Mouse (Mus musculus): Measurements from ENCODE around the gene Ccdc124. TPM values are rescaled to one million over a fixed set of nuclear protein-coding genes. Genes with fewer than 3 reads are reported as not detected.
A peak's percentile ranks its signal among the peaks of the same experiment; 100 is the strongest.
"Not testable (repeated sequence)": the region's sequence is repeated elsewhere in the genome, so short reads cannot be mapped to it uniquely, and the experiment has no call there.

Gene Ccdc124
- total and polyA plus RNA-seq, 3 experiments: 47.6 to 87.1 TPM; not detected in 1

DNA sequence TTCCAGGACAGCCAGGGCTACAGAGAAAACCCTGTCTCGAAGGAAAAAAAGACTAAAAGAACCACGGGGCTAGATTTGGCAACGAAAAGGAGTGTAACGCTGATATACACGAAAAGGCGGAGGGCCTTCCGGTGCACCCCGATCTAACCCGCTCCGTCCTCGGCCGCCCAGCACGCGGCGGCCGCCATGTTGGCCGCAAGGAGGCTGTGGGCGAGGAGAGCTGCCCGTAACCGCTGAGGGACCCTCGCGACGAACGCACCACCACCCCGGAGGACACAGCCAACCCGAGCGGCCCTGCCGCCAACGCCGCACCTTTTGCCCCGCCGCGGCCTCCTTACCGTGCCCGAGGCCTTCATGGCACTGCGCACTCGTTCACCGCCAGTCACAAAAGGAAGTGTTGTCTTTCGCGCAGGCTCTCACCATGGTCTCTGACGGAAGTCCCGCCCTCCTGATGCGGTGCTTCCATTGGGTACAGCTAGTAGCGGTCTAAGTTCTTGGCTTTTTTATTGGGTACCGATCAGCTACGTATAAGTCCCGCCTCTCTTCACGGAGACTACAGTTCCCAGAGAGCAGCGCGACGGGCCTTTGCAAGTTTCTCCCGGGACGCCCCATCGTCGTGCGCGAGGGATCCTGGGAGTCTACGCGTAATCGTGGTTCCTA, 23.4 kb upstream of the Ccdc124 start, which contains the start of gene Rpl18a (continued):
- peak; percentile 95 for TF ChIP-seq HCFC1 (IDR thresholded peaks at IDR 0.05; ENCODE audit: low read depth, low read length)

- DNase-seq (ENCODE audit: low read depth, low spot score): peak; percentile 55
- Histone ChIP-seq H3K4me1 (ENCODE audit: control insufficient read depth in 1 of 2, insufficient read depth in 2 of 2, low read length in 2 of 2) (peaks cover 4 to 11% of the 10 kb centered on the region in 2 experiments; a peak in 3 of 4 replicates), H3K27ac (ENCODE audit: control insufficient read depth, low read depth, low read length) (peak overlapping the region; percentile 91), H3K27me3 (ENCODE audit: control insufficient read depth in 1 of 2, insufficient read depth in 2 of 2, low read length in 2 of 2) (no peaks in the 10 kb centered on the region), H3K9ac (ENCODE audit: control insufficient read depth, low read depth, low read length, poor library complexity, severe bottlenecking) (peak overlapping the region; percentile 99), H3K79me2 (ENCODE audit: control insufficient read depth, insufficient read depth, low read length, poor library complexity) (peaks cover 19% of the 10 kb centered on the region), H3K9me3 (replicated peaks; ENCODE audit: insufficient read depth, low read length) (no peaks in the 10 kb centered on the region), H3K36me3 (ENCODE audit: control insufficient read depth in 1 of 2, insufficient read depth in 2 of 2, low read length in 2 of 2) (peaks cover 7 to 17% of the 10 kb centered on the region in 2 experiments; a peak in 3 of 4 replicates), H3K4me3 (ENCODE audit: control insufficient read depth in 1 of 2, insufficient read depth in 1 of 2, low read depth in 2 of 2, low read length in 2 of 2) (peak overlapping the region; percentile 79 to 97)
- peak; percentile 18; the same call in 1 of the 2 replicates for TF ChIP-seq POLR2AphosphoS2 (IDR thresholded peaks at IDR 0.05; ENCODE audit: low read length)
- TF ChIP-seq UBTF (IDR thresholded peaks at IDR 0.05; ENCODE audit: borderline replicate concordance, insufficient read depth, low read depth, low read length): no peak
- 0 out of 2 replicates have a peak, but pooled peaks have one; percentile 76 for TF ChIP-seq CHD1 (IDR thresholded peaks at IDR 0.05; ENCODE audit: low read depth, low read length)
These were observed 22.7 kb upstream of the Ccdc124 start for GRCm38 (mm10) chr8:70896316-70897020.

DNA sequence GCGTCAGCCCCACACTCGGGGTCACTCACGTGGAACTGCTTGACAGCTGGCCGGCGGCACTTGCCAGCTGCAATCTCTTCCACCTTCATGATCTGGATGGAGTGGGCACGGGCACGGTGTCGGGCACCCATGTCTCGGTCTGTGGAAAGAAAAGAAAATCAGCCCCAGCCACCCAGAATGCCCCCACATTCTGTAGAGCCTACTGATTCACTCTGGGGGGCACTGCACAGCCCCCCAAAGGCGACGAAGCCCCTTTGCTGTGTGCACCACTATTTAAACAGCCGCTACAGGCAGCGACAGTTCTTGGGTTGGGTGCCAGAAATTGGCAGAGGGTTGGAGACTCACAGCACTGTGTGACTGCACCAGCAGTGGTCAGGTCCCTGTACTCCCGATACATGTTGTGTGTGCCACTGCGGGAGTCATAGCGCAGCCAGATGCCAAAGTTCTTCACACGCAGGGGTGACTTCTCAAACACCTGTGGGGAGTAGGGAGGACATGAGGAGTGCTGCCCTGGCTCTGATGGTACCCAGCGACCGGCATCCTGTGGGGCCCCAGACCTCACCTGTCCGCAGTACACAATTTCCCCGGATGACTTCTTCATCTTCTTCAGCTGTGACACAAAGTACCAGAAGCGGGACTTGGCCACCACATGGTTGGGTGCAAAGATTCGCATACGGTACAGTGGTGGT, 22.0 kb upstream of the Ccdc124 start:
- Histone ChIP-seq H3K79me2 (ENCODE audit: control insufficient read depth, insufficient read depth, low read length, poor library complexity) (peaks cover 19% of the 10 kb centered on the region), H3K4me3 (ENCODE audit: control insufficient read depth in 1 of 2, insufficient read depth in 1 of 2, low read depth in 2 of 2, low read length in 2 of 2) (peak overlapping the region; percentile 79 to 97), H3K36me3 (ENCODE audit: control insufficient read depth in 1 of 2, insufficient read depth in 2 of 2, low read length in 2 of 2) (peaks cover 7 to 17% of the 10 kb centered on the region in 2 experiments; a peak in 3 of 4 replicates), H3K27ac (ENCODE audit: control insufficient read depth, low read depth, low read length) (peak overlapping the region; percentile 91), H3K9ac (ENCODE audit: control insufficient read depth, low read depth, low read length, poor library complexity, severe bottlenecking) (peak overlapping the region; percentile 99), H3K4me1 (ENCODE audit: control insufficient read depth in 1 of 2, insufficient read depth in 2 of 2, low read length in 2 of 2) (peaks cover 4 to 11% of the 10 kb centered on the region in 2 experiments; a peak in 3 of 4 replicates)
- not testable (repeated sequence) for DNase-seq (ENCODE audit: low read depth, low spot score); H3K27me3 ChIP-seq (ENCODE audit: control insufficient read depth in 1 of 2, insufficient read depth in 2 of 2, low read length in 2 of 2); H3K9me3 ChIP-seq (replicated peaks; ENCODE audit: insufficient read depth, low read length)
- peak in 1 of 2 experiments; percentile 37; a peak in 1 of 4 replicates for TF ChIP-seq POLR2A (IDR thresholded peaks at IDR 0.05; ENCODE audit: control insufficient read depth in 1 of 2, insufficient read depth in 1 of 2, low read depth in 1 of 2, low read length in 2 of 2, poor library complexity in 1 of 2)

GRCm38 (mm10) chr8:70894771-70895545, 21.2 kb upstream of the Ccdc124 start:
- H3K79me2 ChIP-seq (ENCODE audit: control insufficient read depth, insufficient read depth, low read length, poor library complexity): peaks cover 19% of the 10 kb centered on the region
- no peaks in the 10 kb centered on the region for H3K9me3 ChIP-seq (replicated peaks; ENCODE audit: insufficient read depth, low read length)
- peak overlapping the region; percentile 91 for H3K27ac ChIP-seq (ENCODE audit: control insufficient read depth, low read depth, low read length)
- peak overlapping the region; percentile 99 for H3K9ac ChIP-seq (ENCODE audit: control insufficient read depth, low read depth, low read length, poor library complexity, severe bottlenecking)
- H3K4me1 ChIP-seq (ENCODE audit: control insufficient read depth in 1 of 2, insufficient read depth in 2 of 2, low read length in 2 of 2): peaks cover 4 to 11% of the 10 kb centered on the region in 2 experiments; a peak in 3 of 4 replicates
- peak; percentile 39 for DNase-seq (ENCODE audit: low read depth, low spot score)
- no peaks in the 10 kb centered on the region for H3K27me3 ChIP-seq (ENCODE audit: control insufficient read depth in 1 of 2, insufficient read depth in 2 of 2, low read length in 2 of 2)
- H3K36me3 ChIP-seq (ENCODE audit: control insufficient read depth in 1 of 2, insufficient read depth in 2 of 2, low read length in 2 of 2): peaks cover 7 to 17% of the 10 kb centered on the region in 2 experiments; a peak in 3 of 4 replicates
- TF ChIP-seq MEF2A (IDR thresholded peaks at IDR 0.05; ENCODE audit: extremely low read depth, insufficient replicate concordance, low read depth, low read length, poor library complexity, severe bottlenecking) (no peak), TAL1 (IDR thresholded peaks at IDR 0.05; ENCODE audit: low read length) (no peak), POLR2A (IDR thresholded peaks at IDR 0.05; ENCODE audit: control insufficient read depth in 1 of 2, insufficient read depth in 1 of 2, low read depth in 1 of 2, low read length in 2 of 2, poor library complexity in 1 of 2) (0 out of 4 replicates have a peak, but pooled peaks of 1 of the 2 experiments have one; percentile 10), GATA1 (IDR thresholded peaks at IDR 0.05; ENCODE audit: low read depth, low read length) (no peak), USF1 (IDR thresholded peaks at IDR 0.05; ENCODE audit: low read depth, low read length) (no peak), BHLHE40 (IDR thresholded peaks at IDR 0.05; ENCODE audit: borderline replicate concordance, low read depth, low read length) (no peak), UBTF (IDR thresholded peaks at IDR 0.05; ENCODE audit: borderline replicate concordance, insufficient read depth, low read depth, low read length) (no peak), HCFC1 (IDR thresholded peaks at IDR 0.05; ENCODE audit: low read depth, low read length) (no peak)
- no peak overlapping the region for H3K4me3 ChIP-seq (ENCODE audit: control insufficient read depth in 1 of 2, insufficient read depth in 1 of 2, low read depth in 2 of 2, low read length in 2 of 2)

Measured in MEL (cell line).